Mouse (Mus musculus): Measurements from ENCODE around the gene Fam135a.

Gene Fam135a

GRCm38 (mm10) chr1:24099926-24100869 lies at the start of gene Fam135a:
Gene Fam135a (minus strand): TSS chr1:24100341.
- DNase-seq (ENCODE audit: low spot score in 2 of 2), result peak; percentile 93 to 97

GRCm38 (mm10) chr1:24143504-24143903 lies 43.4 kb upstream of the Fam135a start:
- DNase-seq (ENCODE audit: low spot score in 2 of 2), result no peak

- no peak for DNase-seq (ENCODE audit: low spot score in 2 of 2)
These were observed 40.4 kb upstream of the Fam135a start for GRCm38 (mm10) chr1:24140555-24140954.

GRCm38 (mm10) chr1:24137133-24137532 lies 37.0 kb upstream of the Fam135a start:
- peak in 1 of 2 experiments; percentile 26 for DNase-seq (ENCODE audit: low spot score in 2 of 2)

- DNase-seq (ENCODE audit: low spot score in 2 of 2), result no peak
These were observed 34.7 kb upstream of the Fam135a start for GRCm38 (mm10) chr1:24134792-24135191.

GRCm38 (mm10) chr1:24133853-24134252 lies 33.7 kb upstream of the Fam135a start:
- DNase-seq (ENCODE audit: low spot score in 2 of 2), result no peak

GRCm38 (mm10) chr1:24127866-24128265 lies 27.7 kb upstream of the Fam135a start:
- no peak for DNase-seq (ENCODE audit: low spot score in 2 of 2)

- DNase-seq (ENCODE audit: low spot score in 2 of 2), result no peak
These were observed 24.5 kb upstream of the Fam135a start for GRCm38 (mm10) chr1:24124610-24125009.

GRCm38 (mm10) chr1:24122582-24122981 lies 22.4 kb upstream of the Fam135a start:
- no peak for DNase-seq (ENCODE audit: low spot score in 2 of 2)

GRCm38 (mm10) chr1:24107971-24108773 lies 8.0 kb upstream of the Fam135a start:
- no peak for DNase-seq (ENCODE audit: low spot score in 2 of 2)

- DNase-seq (ENCODE audit: low spot score in 2 of 2), result peak in 1 of 2 experiments; percentile 58
These were observed 7.2 kb upstream of the Fam135a start for GRCm38 (mm10) chr1:24107378-24107777.

- DNase-seq (ENCODE audit: low spot score in 2 of 2), result no peak
These were observed 2.5 kb upstream of the Fam135a start for GRCm38 (mm10) chr1:24102579-24103149.

GRCm38 (mm10) chr1:24100870-24101358 lies 773 bp upstream of the Fam135a start:
- DNase-seq (ENCODE audit: low spot score in 2 of 2), result no peak

GRCm38 (mm10) chr1:24099541-24099925 lies 608 bp downstream of the Fam135a start:
- peak in 1 of 2 experiments; percentile 61 for DNase-seq (ENCODE audit: low spot score in 2 of 2)

- no peak for DNase-seq (ENCODE audit: low spot score in 2 of 2)
These were observed 2.6 kb downstream of the Fam135a start for GRCm38 (mm10) chr1:24097541-24097940.

- DNase-seq (ENCODE audit: low spot score in 2 of 2), result no peak
These were observed 7.7 kb downstream of the Fam135a start for GRCm38 (mm10) chr1:24092414-24092813.

GRCm38 (mm10) chr1:24090603-24091002 lies 9.5 kb downstream of the Fam135a start:
- no peak for DNase-seq (ENCODE audit: low spot score in 2 of 2)

GRCm38 (mm10) chr1:24090094-24090493 lies 10.0 kb downstream of the Fam135a start:
- no peak for DNase-seq (ENCODE audit: low spot score in 2 of 2)

- DNase-seq (ENCODE audit: low spot score in 2 of 2), result no peak
These were observed 14.0 kb downstream of the Fam135a start for GRCm38 (mm10) chr1:24086176-24086575.

- DNase-seq (ENCODE audit: low spot score in 2 of 2), result no peak
These were observed 25.7 kb downstream of the Fam135a start for GRCm38 (mm10) chr1:24074396-24074795.

GRCm38 (mm10) chr1:24073386-24074248 lies 26.5 kb downstream of the Fam135a start:
- DNase-seq (ENCODE audit: low spot score in 2 of 2), result no peak

Measured in urinary bladder, postnatal 4 days (tissue).